Mouse (Mus musculus): ENCODE data around the gene Borcs7. TPM values are rescaled to one million over a fixed set of nuclear protein-coding genes. Genes with fewer than 3 reads are reported as not detected.

The Borcs7 gene
- total and polyA plus RNA-seq, 3 experiments = 1.5 to 6.5 (median 5.1) TPM

DNA sequence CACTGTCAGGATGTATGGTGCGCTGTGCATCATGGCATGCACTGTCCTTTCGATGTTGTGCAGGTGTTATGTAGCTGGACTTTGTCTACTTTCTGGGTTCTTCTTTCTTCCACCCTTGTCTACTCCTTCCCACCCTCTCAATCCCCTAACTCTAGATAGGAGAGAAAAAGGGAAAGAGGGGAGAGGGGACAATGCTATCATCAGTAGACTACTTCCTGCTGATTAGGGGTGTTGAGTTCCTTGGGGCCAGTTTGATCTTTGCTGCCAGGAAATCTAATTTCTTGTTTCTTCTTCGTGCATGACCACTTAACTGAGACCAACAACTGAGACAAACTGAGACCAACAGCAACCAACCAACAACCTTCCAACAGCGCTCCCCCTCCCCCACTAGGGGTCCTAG, 20.9 kb downstream of the Borcs7 start:
- TF ChIP-seq GATA1 (IDR thresholded peaks at IDR 0.05; ENCODE audit: borderline replicate concordance, low read length) (no peak), CTCF (IDR thresholded peaks at IDR 0.05; ENCODE audit: low read depth, low read length) (no peak), POLR2AphosphoS5 (IDR thresholded peaks at IDR 0.05; ENCODE audit: insufficient replicate concordance, low read depth, low read length) (no peak), TAL1 (conservative IDR thresholded peaks at IDR 0.05; ENCODE audit: low read depth, low read length) (no peak), GATA2 (IDR thresholded peaks at IDR 0.05; ENCODE audit: borderline replicate concordance, low read depth, low read length) (no peak)
- H3K4me1 ChIP-seq (ENCODE audit: insufficient read depth, low read depth, low read length) = peaks cover 26% of the 10 kb centered on the region
- H3K27me3 ChIP-seq (ENCODE audit: insufficient read depth, low read length) = peaks cover 46% of the 10 kb centered on the region
- H3K9me3 ChIP-seq (replicated peaks) = no peaks in the 10 kb centered on the region
- H3K4me3 ChIP-seq (ENCODE audit: low read depth, low read length) = no peak overlapping the region
- no peak for DNase-seq (ENCODE audit: low spot score)
- no peaks in the 10 kb centered on the region for H3K36me3 ChIP-seq (replicated peaks)
- no peak for ATAC-seq (ENCODE audit: extremely low read depth, insufficient number of reproducible peaks, low FRiP score, poor library complexity, severe bottlenecking)

GRCm38 (mm10) chr19:46714234-46714633, 24.5 kb downstream of the Borcs7 start:
- no peak overlapping the region for H3K4me3 ChIP-seq (ENCODE audit: low read depth, low read length)
- ATAC-seq (ENCODE audit: extremely low read depth, insufficient number of reproducible peaks, low FRiP score, poor library complexity, severe bottlenecking) (no peak), DNase-seq (ENCODE audit: low spot score) (no peak)
- peaks cover 8% of the 10 kb centered on the region; the same call in 1 of the 2 replicates for H3K4me1 ChIP-seq (ENCODE audit: insufficient read depth, low read depth, low read length)
- no peaks in the 10 kb centered on the region for H3K36me3 ChIP-seq (replicated peaks)
- peaks cover 5% of the 10 kb centered on the region for H3K9me3 ChIP-seq (replicated peaks)
- peaks cover 27% of the 10 kb centered on the region for H3K27me3 ChIP-seq (ENCODE audit: insufficient read depth, low read length)
- TF ChIP-seq GATA1 (IDR thresholded peaks at IDR 0.05; ENCODE audit: borderline replicate concordance, low read length) = no peak
- TF ChIP-seq CTCF (IDR thresholded peaks at IDR 0.05; ENCODE audit: low read depth, low read length) = no peak
- TF ChIP-seq GATA2 (IDR thresholded peaks at IDR 0.05; ENCODE audit: borderline replicate concordance, low read depth, low read length) = no peak
- no peak for TF ChIP-seq TAL1 (conservative IDR thresholded peaks at IDR 0.05; ENCODE audit: low read depth, low read length)
- no peak for TF ChIP-seq POLR2AphosphoS5 (IDR thresholded peaks at IDR 0.05; ENCODE audit: insufficient replicate concordance, low read depth, low read length)

GRCm38 (mm10) chr19:46715016-46715415, 25.3 kb downstream of the Borcs7 start:
- ATAC-seq (ENCODE audit: extremely low read depth, insufficient number of reproducible peaks, low FRiP score, poor library complexity, severe bottlenecking) (no peak), DNase-seq (ENCODE audit: low spot score) (no peak)
- H3K4me1 ChIP-seq (ENCODE audit: insufficient read depth, low read depth, low read length) = peaks cover 6% of the 10 kb centered on the region; the same call in 1 of the 2 replicates
- peaks cover 5% of the 10 kb centered on the region for H3K9me3 ChIP-seq (replicated peaks)
- TF ChIP-seq TAL1 (conservative IDR thresholded peaks at IDR 0.05; ENCODE audit: low read depth, low read length) = no peak
- no peak for TF ChIP-seq GATA1 (IDR thresholded peaks at IDR 0.05; ENCODE audit: borderline replicate concordance, low read length)
- TF ChIP-seq GATA2 (IDR thresholded peaks at IDR 0.05; ENCODE audit: borderline replicate concordance, low read depth, low read length) = no peak
- TF ChIP-seq POLR2AphosphoS5 (IDR thresholded peaks at IDR 0.05; ENCODE audit: insufficient replicate concordance, low read depth, low read length) = no peak
- no peak for TF ChIP-seq CTCF (IDR thresholded peaks at IDR 0.05; ENCODE audit: low read depth, low read length)
- no peaks in the 10 kb centered on the region for H3K36me3 ChIP-seq (replicated peaks)
- peaks cover 33% of the 10 kb centered on the region for H3K27me3 ChIP-seq (ENCODE audit: insufficient read depth, low read length)
- no peak overlapping the region for H3K4me3 ChIP-seq (ENCODE audit: low read depth, low read length)

GRCm38 (mm10) chr19:46718150-46718549, 28.4 kb downstream of the Borcs7 start:
- DNase-seq (ENCODE audit: low spot score) (no peak), ATAC-seq (ENCODE audit: extremely low read depth, insufficient number of reproducible peaks, low FRiP score, poor library complexity, severe bottlenecking) (no peak)
- Histone ChIP-seq H3K4me1 (ENCODE audit: insufficient read depth, low read depth, low read length) (0 out of 2 replicates have a peak, but pooled peaks cover 3% of the 10 kb centered on the region), H3K9me3 (replicated peaks) (peaks cover 5% of the 10 kb centered on the region), H3K27me3 (ENCODE audit: insufficient read depth, low read length) (peaks cover 30% of the 10 kb centered on the region), H3K36me3 (replicated peaks) (no peaks in the 10 kb centered on the region), H3K4me3 (ENCODE audit: low read depth, low read length) (no peak overlapping the region)
- TF ChIP-seq GATA1 (IDR thresholded peaks at IDR 0.05; ENCODE audit: borderline replicate concordance, low read length) = no peak
- no peak for TF ChIP-seq CTCF (IDR thresholded peaks at IDR 0.05; ENCODE audit: low read depth, low read length)
- no peak for TF ChIP-seq GATA2 (IDR thresholded peaks at IDR 0.05; ENCODE audit: borderline replicate concordance, low read depth, low read length)
- no peak for TF ChIP-seq TAL1 (conservative IDR thresholded peaks at IDR 0.05; ENCODE audit: low read depth, low read length)
- no peak for TF ChIP-seq POLR2AphosphoS5 (IDR thresholded peaks at IDR 0.05; ENCODE audit: insufficient replicate concordance, low read depth, low read length)

DNA sequence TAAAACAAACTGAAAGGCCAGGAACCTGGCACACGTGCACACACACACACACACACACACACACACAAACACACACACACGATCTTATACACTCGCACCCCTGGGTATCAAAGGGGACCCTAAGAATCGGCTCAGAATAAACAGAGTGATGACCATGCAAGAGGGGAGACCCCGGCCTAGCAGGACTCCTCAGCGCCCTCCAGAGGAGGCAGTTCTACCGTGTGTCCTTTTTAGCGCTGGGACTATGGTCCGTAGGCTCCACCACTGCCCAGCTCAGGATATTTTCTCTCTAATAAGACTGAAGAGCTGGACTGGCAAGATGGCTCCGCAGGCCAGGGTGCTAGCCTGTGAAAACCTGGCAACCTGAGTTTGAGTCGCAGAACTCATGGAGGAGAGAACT, 34.7 kb downstream of the Borcs7 start:
- no peak overlapping the region for H3K4me3 ChIP-seq (ENCODE audit: low read depth, low read length)
- H3K4me1 ChIP-seq (ENCODE audit: insufficient read depth, low read depth, low read length) = peaks cover 28% of the 10 kb centered on the region
- DNase-seq (ENCODE audit: low spot score) (no peak), ATAC-seq (ENCODE audit: extremely low read depth, insufficient number of reproducible peaks, low FRiP score, poor library complexity, severe bottlenecking) (no peak)
- no peaks in the 10 kb centered on the region for H3K9me3 ChIP-seq (replicated peaks)
- H3K27me3 ChIP-seq (ENCODE audit: insufficient read depth, low read length) = peaks cover 13% of the 10 kb centered on the region
- no peaks in the 10 kb centered on the region for H3K36me3 ChIP-seq (replicated peaks)
- TF ChIP-seq GATA1 (IDR thresholded peaks at IDR 0.05; ENCODE audit: borderline replicate concordance, low read length) (no peak), CTCF (IDR thresholded peaks at IDR 0.05; ENCODE audit: low read depth, low read length) (no peak), GATA2 (IDR thresholded peaks at IDR 0.05; ENCODE audit: borderline replicate concordance, low read depth, low read length) (no peak), TAL1 (conservative IDR thresholded peaks at IDR 0.05; ENCODE audit: low read depth, low read length) (no peak), POLR2AphosphoS5 (IDR thresholded peaks at IDR 0.05; ENCODE audit: insufficient replicate concordance, low read depth, low read length) (no peak)

DNA sequence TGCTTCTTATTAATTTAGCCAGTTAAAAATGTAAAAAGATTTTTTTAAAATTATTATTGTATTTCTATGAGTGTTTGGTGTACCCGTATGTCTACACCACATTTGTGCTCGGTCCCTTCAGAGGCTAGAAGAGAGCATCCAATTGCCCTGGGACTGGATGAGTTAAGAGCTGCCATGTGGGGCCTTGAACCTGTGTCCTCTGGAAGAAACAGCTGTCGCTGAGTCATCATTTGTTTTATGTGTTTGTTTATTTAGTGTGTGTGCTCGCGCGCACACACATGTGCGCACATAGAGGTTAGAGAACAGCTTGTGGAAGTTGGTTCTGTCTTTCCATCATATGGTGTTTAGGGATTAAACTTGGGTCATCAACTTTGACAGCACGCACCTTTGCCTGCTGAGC, 36.4 kb downstream of the Borcs7 start:
- DNase-seq (ENCODE audit: low spot score) (no peak), ATAC-seq (ENCODE audit: extremely low read depth, insufficient number of reproducible peaks, low FRiP score, poor library complexity, severe bottlenecking) (no peak)
- TF ChIP-seq GATA2 (IDR thresholded peaks at IDR 0.05; ENCODE audit: borderline replicate concordance, low read depth, low read length) (no peak), TAL1 (conservative IDR thresholded peaks at IDR 0.05; ENCODE audit: low read depth, low read length) (no peak), POLR2AphosphoS5 (IDR thresholded peaks at IDR 0.05; ENCODE audit: insufficient replicate concordance, low read depth, low read length) (no peak), CTCF (IDR thresholded peaks at IDR 0.05; ENCODE audit: low read depth, low read length) (no peak), GATA1 (IDR thresholded peaks at IDR 0.05; ENCODE audit: borderline replicate concordance, low read length) (no peak)
- H3K4me3 ChIP-seq (ENCODE audit: low read depth, low read length) = no peak overlapping the region
- H3K9me3 ChIP-seq (replicated peaks) = no peaks in the 10 kb centered on the region
- no peaks in the 10 kb centered on the region for H3K36me3 ChIP-seq (replicated peaks)
- H3K4me1 ChIP-seq (ENCODE audit: insufficient read depth, low read depth, low read length) = peaks cover 35% of the 10 kb centered on the region
- peaks cover under 1% of the 10 kb centered on the region; the same call in 1 of the 2 replicates for H3K27me3 ChIP-seq (ENCODE audit: insufficient read depth, low read length)
